Mouse (Mus musculus) limb, embryonic 13.5 days (tissue): ENCODE results near the gene Strn3. TPM values are rescaled to one million over a fixed set of nuclear protein-coding genes. Genes with fewer than 3 reads are reported as not detected.

Experiments used
- ATAC-seq: fragments of 200-750 bp; cut with Nextera tagmentation; 2 replicates; pipeline ENCODE4 v1.8.0; 2017; ENCODE audit warnings: low read depth, moderate number of reproducible peaks, moderate TSS enrichment; ENCODE audit not compliant: low FRiP score
- H3K27ac ChIP-seq: fragments of 300-500 bp; sonication (generic); 2 replicates; pipeline ENCODE4 v1.5.1; 2015; ENCODE audit warnings: inconsistent platforms, mild to moderate bottlenecking, moderate library complexity
- H3K27me3 ChIP-seq: fragments of 300-500 bp; sonication (generic); 2 replicates; pipeline ENCODE4 v1.6.1; 2015; ENCODE audit warnings: mild to moderate bottlenecking, inconsistent platforms
- H3K36me3 ChIP-seq: fragments of 300-500 bp; sonication (generic); 2 replicates; pipeline ENCODE4 v1.6.1; 2015; ENCODE audit warnings: inconsistent platforms, mild to moderate bottlenecking, moderate library complexity
- H3K4me1 ChIP-seq: fragments of 300-500 bp; sonication (generic); 2 replicates; pipeline ENCODE4 v1.6.1; 2015; ENCODE audit warnings: inconsistent platforms
- H3K4me2 ChIP-seq: fragments of 300-500 bp; sonication (generic); replicated peaks from 2 replicates; pipeline ENCODE4 v1.6.1; 2015; ENCODE audit warnings: inconsistent platforms, mild to moderate bottlenecking, moderate library complexity
- H3K4me3 ChIP-seq: fragments of 300-500 bp; sonication (generic); 2 replicates; pipeline ENCODE4 v1.5.1; 2015; ENCODE audit warnings: moderate library complexity, mild to moderate bottlenecking, inconsistent platforms
- H3K9ac ChIP-seq: fragments of 300-500 bp; sonication (generic); 2 replicates; pipeline ENCODE4 v1.6.1; 2015; ENCODE audit warnings: mild to moderate bottlenecking, inconsistent platforms
- H3K9me3 ChIP-seq: fragments of 300-500 bp; sonication (generic); 2 replicates; pipeline ENCODE4 v1.6.1; 2016; ENCODE audit warnings: inconsistent platforms
- WGBS: fragments of 180-500 bp; shearing (Covaris S2); methylation state at CpG from one replicate; pipeline ENCODE4 v1.1.7; 2015; 5-methylcytosine and 5-hydroxymethylcytosine counted together
- polyA plus RNA-seq: library from polyadenylated mRNA; unstranded; fragments of >200 nt; fragmentation: Nextera tagmentation; extraction: Ambion mirVana; gene quantifications from 2 replicates; pipeline ENCODE4 v1.2.1, GENCODE M21; 2015

Strn3 gene
- polyA plus RNA-seq, 1 experiment from 2014 or later = 56.2 TPM

DNA sequence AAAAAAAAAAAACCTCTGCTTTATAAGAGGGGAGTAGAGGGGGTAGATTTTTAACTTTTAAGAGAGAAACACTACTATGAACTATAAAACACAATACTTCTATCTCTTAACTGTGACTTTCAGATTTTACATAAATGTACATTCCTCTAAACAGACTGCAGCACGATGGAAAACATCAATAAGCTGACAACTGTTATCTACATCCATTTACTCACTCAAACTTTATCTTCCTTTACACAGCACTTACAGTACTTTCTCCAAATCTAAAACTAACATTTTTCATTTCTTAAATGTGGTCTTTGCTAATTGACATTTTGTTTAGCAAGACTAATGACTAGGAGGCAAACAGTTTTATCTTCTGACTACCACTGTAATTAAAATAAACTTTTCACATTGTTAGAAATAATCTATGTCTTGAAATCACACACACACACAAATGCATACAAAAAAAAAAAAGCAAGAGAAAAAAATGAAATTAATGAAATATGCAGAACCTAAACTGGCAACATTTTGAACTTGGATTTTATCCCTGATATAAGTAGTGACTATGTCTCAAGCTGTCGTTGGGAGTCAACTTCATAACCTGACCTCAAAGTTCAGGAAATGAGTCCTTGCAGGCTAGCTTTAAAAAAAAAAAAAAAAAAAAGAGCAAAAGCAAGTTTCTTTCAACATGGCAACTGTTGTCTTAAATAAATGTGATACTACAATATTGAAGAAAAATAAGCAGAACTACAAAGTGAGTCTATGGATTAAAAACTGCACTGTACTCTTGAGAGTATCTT lies 54.8 kb downstream of the Strn3 start:
- no peak overlapping the region for H3K27ac ChIP-seq
- H3K27me3 ChIP-seq = no peaks in the 10 kb centered on the region
- H3K36me3 ChIP-seq = peaks cover 13% of the 10 kb centered on the region
- H3K4me3 ChIP-seq = no peak overlapping the region
- H3K4me1 ChIP-seq = 0 out of 2 replicates have a peak, but pooled peaks cover 3% of the 10 kb centered on the region
- ATAC-seq = no peak
- no peak overlapping the region for H3K4me2 ChIP-seq
- no peaks in the 10 kb centered on the region for H3K9me3 ChIP-seq
- no peak overlapping the region for H3K9ac ChIP-seq
- WGBS = 63% methylated on average over 2 of the region's 2 CpGs

GRCm38 (mm10) chr12:51636260-51636659 lies 55.4 kb downstream of the Strn3 start:
- H3K36me3 ChIP-seq = peaks cover 12% of the 10 kb centered on the region; the same call in 1 of the 2 replicates
- no peak overlapping the region for H3K9ac ChIP-seq
- no peak overlapping the region for H3K4me2 ChIP-seq
- no peak overlapping the region for H3K27ac ChIP-seq
- H3K9me3 ChIP-seq = no peaks in the 10 kb centered on the region
- ATAC-seq = no peak
- no peak overlapping the region for H3K4me3 ChIP-seq
- WGBS = 88% methylated on average over 2 of the region's 2 CpGs
- H3K4me1 ChIP-seq = 0 out of 2 replicates have a peak, but pooled peaks cover 3% of the 10 kb centered on the region
- H3K27me3 ChIP-seq = no peaks in the 10 kb centered on the region

DNA sequence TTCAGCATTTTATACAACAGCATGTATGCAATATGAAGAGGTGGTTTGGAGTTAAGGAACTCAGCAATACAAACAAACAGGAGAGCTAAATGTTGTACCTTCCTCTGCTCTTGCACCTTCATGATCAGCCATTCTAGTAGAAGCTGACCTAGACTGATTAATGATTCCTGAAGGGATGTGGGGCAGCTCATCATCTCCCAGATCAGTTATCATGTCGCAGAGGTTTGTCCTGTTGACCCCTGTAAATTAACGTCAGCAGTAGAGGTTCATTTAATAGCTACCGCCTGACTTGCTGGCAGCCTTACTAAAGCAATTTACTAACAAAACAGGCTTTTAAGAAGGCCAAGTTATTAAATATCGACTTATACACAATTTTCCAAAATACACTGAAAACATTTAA lies 58.2 kb downstream of the Strn3 start:
- no peaks in the 10 kb centered on the region for H3K27me3 ChIP-seq
- H3K27ac ChIP-seq = no peak overlapping the region
- no peak for ATAC-seq
- WGBS = 59% methylated on average over 4 of the region's 4 CpGs
- H3K36me3 ChIP-seq = peaks cover 8% of the 10 kb centered on the region; the same call in 1 of the 2 replicates
- no peaks in the 10 kb centered on the region for H3K9me3 ChIP-seq
- no peak overlapping the region for H3K9ac ChIP-seq
- no peaks in the 10 kb centered on the region for H3K4me1 ChIP-seq
- no peak overlapping the region for H3K4me3 ChIP-seq
- H3K4me2 ChIP-seq = no peak overlapping the region

- H3K27me3 ChIP-seq = no peaks in the 10 kb centered on the region
- no peak overlapping the region for H3K4me3 ChIP-seq
- no peaks in the 10 kb centered on the region for H3K4me1 ChIP-seq
- peaks cover 29% of the 10 kb centered on the region for H3K36me3 ChIP-seq
- H3K9me3 ChIP-seq = no peaks in the 10 kb centered on the region
- 0 out of 2 replicates have a peak, but pooled peaks have one; percentile 11 for ATAC-seq
- no peak overlapping the region for H3K9ac ChIP-seq
- H3K27ac ChIP-seq = no peak overlapping the region
- H3K4me2 ChIP-seq = no peak overlapping the region
Measured at GRCm38 (mm10) chr12:51623366-51623694, 68.4 kb downstream of the Strn3 start.

DNA sequence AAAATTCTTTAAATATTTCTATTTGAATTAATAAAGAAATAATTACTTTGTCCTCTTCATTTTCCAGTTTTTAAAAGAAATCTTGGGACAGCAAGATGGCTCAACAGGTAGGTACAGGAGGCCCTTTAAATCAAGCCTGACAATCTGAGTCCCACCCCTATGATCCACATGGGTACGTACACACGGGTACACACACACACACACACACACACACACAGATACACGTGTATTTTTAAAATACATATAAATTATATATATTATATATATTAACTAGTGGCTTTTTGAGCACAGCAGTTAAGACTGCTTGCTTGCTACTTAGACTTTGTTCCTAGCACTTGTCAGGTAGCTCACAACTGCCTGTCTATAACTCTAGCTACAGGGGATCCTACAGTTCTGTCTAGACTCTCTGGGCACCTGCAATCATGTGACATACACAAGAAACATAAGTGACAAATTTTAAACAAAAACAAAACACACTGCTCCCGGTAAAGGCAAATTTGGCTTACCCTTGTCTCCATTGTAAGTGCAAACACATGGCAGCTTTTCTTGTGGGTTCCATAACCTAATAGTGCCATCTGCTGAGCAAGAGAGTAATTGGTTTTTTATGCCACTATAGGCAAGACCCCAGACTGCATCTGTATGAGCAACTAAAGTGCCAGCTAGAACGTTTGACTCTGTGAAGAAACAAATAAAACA lies 68.9 kb downstream of the Strn3 start:
- WGBS = 69% methylated on average over 5 of the region's 5 CpGs
- H3K9ac ChIP-seq = no peak overlapping the region
- no peak overlapping the region for H3K27ac ChIP-seq
- no peaks in the 10 kb centered on the region for H3K4me1 ChIP-seq
- no peak overlapping the region for H3K4me2 ChIP-seq
- H3K27me3 ChIP-seq = no peaks in the 10 kb centered on the region
- peaks cover 32% of the 10 kb centered on the region for H3K36me3 ChIP-seq
- H3K9me3 ChIP-seq = no peaks in the 10 kb centered on the region
- no peak overlapping the region for H3K4me3 ChIP-seq
- 0 out of 2 replicates have a peak, but pooled peaks have one; percentile 28 for ATAC-seq

GRCm38 (mm10) chr12:51621161-51621560 lies 70.5 kb downstream of the Strn3 start:
- H3K27ac ChIP-seq = no peak overlapping the region
- H3K9ac ChIP-seq = no peak overlapping the region
- WGBS = 95% methylated on average over 5 of the region's 5 CpGs
- H3K4me2 ChIP-seq = no peak overlapping the region
- no peak overlapping the region for H3K4me3 ChIP-seq
- H3K9me3 ChIP-seq = no peaks in the 10 kb centered on the region
- peaks cover 46% of the 10 kb centered on the region for H3K36me3 ChIP-seq
- no peaks in the 10 kb centered on the region for H3K27me3 ChIP-seq
- ATAC-seq = no peak
- no peaks in the 10 kb centered on the region for H3K4me1 ChIP-seq

DNA sequence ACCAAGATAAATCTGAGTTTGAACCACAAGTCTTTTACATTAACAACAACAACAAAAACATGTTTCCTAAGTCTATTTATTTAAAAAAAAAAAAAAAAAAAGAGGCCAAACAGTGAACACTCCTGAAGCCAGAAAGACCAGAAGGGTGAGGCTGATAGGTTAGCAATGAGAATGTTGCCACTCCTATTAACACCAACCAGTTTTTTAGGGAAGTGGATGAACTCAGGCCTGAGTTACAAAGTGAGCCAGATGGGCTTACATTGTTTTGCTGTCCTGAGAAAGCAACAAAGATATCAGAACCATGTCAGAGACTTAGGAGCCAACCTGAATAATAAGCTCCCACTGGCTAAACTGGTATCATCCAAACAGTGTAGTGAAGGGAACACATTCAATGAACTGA lies 71.1 kb downstream of the Strn3 start:
- no peak overlapping the region for H3K4me3 ChIP-seq
- H3K4me1 ChIP-seq = no peaks in the 10 kb centered on the region
- no peak overlapping the region for H3K9ac ChIP-seq
- ATAC-seq = no peak
- H3K9me3 ChIP-seq = no peaks in the 10 kb centered on the region
- peaks cover 51% of the 10 kb centered on the region for H3K36me3 ChIP-seq
- no peak overlapping the region for H3K27ac ChIP-seq
- H3K4me2 ChIP-seq = no peak overlapping the region
- no peaks in the 10 kb centered on the region for H3K27me3 ChIP-seq

DNA sequence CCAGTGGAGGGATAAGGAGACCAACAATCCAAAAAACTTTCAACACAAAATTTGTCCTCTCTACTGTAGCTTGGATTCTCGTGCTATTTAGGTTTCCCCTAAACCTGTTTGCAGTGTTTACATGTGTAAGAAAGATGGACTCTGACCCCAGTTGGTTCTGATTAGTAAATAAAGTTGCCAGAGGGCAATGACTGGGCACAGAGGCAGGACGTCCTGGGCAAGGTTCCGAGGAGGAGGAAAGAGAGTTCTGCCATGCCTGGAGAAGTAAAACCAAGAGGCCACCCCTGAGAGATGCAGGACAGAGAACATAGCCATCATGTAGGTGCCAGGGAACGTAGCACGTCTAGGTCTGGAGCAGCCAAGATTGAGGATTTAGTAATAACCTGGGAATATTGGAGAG lies 79.3 kb downstream of the Strn3 start:
- no peaks in the 10 kb centered on the region for H3K4me1 ChIP-seq
- 80% methylated on average over 5 of the region's 5 CpGs for WGBS
- no peak overlapping the region for H3K9ac ChIP-seq
- H3K4me2 ChIP-seq = no peak overlapping the region
- ATAC-seq = no peak
- H3K4me3 ChIP-seq = no peak overlapping the region
- H3K27me3 ChIP-seq = no peaks in the 10 kb centered on the region
- no peaks in the 10 kb centered on the region for H3K9me3 ChIP-seq
- peaks cover 73% of the 10 kb centered on the region for H3K36me3 ChIP-seq
- H3K27ac ChIP-seq = no peak overlapping the region

DNA sequence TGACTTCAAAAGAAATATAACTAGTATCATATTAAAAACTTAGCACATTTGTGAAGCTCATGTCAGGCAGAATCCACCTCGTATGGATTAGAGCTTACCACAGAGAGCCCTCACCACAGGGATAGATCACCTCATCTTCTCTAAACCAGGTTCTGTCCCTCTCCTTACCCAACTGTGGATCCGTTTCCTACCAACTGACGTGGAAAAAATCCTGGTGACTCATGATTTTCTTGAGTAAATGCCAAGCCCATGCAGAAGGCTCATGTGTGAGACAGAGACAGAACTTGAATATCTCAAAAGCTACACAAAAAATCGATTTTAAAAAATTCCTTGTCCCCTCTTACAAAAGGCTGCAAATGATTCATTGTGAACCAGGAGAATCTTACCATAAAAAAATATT lies 85.6 kb downstream of the Strn3 start:
- ATAC-seq = no peak
- no peaks in the 10 kb centered on the region for H3K4me1 ChIP-seq
- H3K27me3 ChIP-seq = no peaks in the 10 kb centered on the region
- H3K9ac ChIP-seq = no peak overlapping the region
- H3K27ac ChIP-seq = no peak overlapping the region
- 85% methylated on average over 4 of the region's 4 CpGs for WGBS
- no peak overlapping the region for H3K4me2 ChIP-seq
- H3K36me3 ChIP-seq = peaks cover 42% of the 10 kb centered on the region
- H3K9me3 ChIP-seq = 0 out of 2 replicates have a peak, but pooled peaks cover 7% of the 10 kb centered on the region
- no peak overlapping the region for H3K4me3 ChIP-seq

- H3K27ac ChIP-seq = no peak overlapping the region
- 0 out of 2 replicates have a peak, but pooled peaks cover 7% of the 10 kb centered on the region for H3K9me3 ChIP-seq
- 96% methylated on average over 10 of the region's 10 CpGs for WGBS
- no peaks in the 10 kb centered on the region for H3K4me1 ChIP-seq
- peaks cover 26% of the 10 kb centered on the region for H3K36me3 ChIP-seq
- H3K4me2 ChIP-seq = no peak overlapping the region
- no peak overlapping the region for H3K9ac ChIP-seq
- ATAC-seq = no peak
- no peak overlapping the region for H3K4me3 ChIP-seq
- H3K27me3 ChIP-seq = no peaks in the 10 kb centered on the region
Measured at GRCm38 (mm10) chr12:51603306-51603705, 88.4 kb downstream of the Strn3 start.

DNA sequence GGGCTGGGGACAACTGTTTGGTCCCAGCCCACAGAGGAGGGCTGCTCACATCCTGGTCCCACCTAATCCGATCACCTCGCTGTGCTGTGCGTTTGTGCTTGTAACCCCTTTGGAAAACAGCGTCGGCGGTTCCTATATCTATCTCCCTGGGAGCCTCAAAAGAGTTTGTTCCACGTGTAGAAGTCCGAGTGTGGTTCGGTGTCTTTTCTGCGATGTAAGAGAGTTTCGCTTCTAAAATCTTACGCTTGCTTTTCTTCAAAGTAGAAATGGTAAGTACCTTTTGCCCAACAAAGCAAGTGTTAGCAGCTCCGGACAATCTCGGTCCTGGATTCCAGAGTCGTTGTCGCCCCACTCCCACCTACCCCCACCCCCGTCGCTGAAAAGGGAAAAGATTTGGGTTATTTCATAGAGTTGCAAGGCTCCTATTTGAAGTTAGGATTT lies 97.6 kb downstream of the Strn3 start:
- H3K4me2 ChIP-seq = peak overlapping the region; percentile 99
- H3K9me3 ChIP-seq = no peaks in the 10 kb centered on the region
- H3K27ac ChIP-seq = no peak overlapping the region
- 3% methylated on average over 18 of the region's 18 CpGs for WGBS
- peak overlapping the region; percentile 63 for H3K4me3 ChIP-seq
- H3K36me3 ChIP-seq = no peaks in the 10 kb centered on the region
- peak overlapping the region; percentile 62; the same call in 1 of the 2 replicates for H3K9ac ChIP-seq
- no peak for ATAC-seq
- H3K4me1 ChIP-seq = peaks cover 19% of the 10 kb centered on the region
- H3K27me3 ChIP-seq = peaks cover 77% of the 10 kb centered on the region

DNA sequence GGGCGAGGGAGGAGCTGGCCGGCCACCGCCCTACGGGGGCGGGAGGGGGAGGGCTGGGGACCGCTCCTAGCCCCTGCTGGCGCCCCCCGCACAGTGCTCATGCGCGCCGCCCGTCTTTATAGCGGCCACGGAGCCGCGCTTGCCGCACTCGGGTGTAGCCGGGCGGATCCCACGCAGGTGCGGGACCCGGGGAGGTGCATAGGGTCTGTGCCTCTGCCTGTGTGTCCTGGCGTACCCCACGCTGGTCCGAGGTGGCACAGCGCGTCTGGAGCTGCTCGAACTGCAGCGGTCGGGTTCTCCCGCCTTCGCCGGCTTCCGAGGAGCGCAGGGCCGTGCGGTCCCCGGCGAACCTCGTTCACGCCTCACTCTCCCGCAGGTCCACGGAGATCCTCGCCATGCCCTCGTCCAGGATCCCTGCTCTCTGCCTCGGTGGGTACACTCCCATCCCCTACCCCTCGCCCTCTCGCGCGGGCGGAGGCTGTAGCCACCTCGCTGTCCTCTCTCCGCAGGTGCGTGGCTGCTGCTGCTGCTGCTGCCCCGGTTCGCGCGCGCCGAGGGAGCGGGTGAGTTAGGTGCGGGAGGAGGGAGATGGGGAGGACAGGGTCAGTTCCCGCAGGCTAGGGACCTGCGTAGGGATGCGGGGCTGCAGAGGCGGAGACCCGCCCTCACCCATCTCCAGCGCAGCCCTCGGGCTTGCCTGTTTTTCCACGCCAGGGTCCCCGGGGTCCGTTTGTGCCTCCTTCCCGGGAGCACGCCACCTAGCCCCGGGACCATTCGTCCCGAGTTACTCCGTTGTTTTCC lies 98.3 kb downstream of the Strn3 start, which contains the start of gene Coch:
Coch (plus strand) TSS at position 113 of the 801 bp plus-strand sequence.
- ATAC-seq = peak; percentile 72
- no peak within 1 kb of the TSS for H3K27ac ChIP-seq

More for the DNA sequence above, 98.3 kb downstream of the Strn3 start, which contains the start of gene Coch:
- peak within 1 kb of the TSS; percentile 62 for H3K9ac ChIP-seq
- no peaks in the 10 kb centered on the region for H3K9me3 ChIP-seq
- WGBS = under 1% methylated on average over 69 of the region's 79 CpGs
- peaks cover 19% of the 10 kb centered on the region for H3K4me1 ChIP-seq
- peak within 1 kb of the TSS; percentile 99 for H3K4me2 ChIP-seq
- H3K4me3 ChIP-seq = peak within 1 kb of the TSS; percentile 63
- H3K27me3 ChIP-seq = peaks cover 77% of the 10 kb centered on the region
- H3K36me3 ChIP-seq = no peaks in the 10 kb centered on the region
